Mouse (Mus musculus) kidney, adult 2 months (tissue): Measurements from ENCODE around the gene Pfdn6.

Experiments used
- CTCF ChIP-seq: fragments of 200-500 bp; conservative IDR thresholded peaks from 2 replicates; pipeline ENCODE4 v1.5.1; 2011; ENCODE audit warnings: low read depth, mild to moderate bottlenecking, control low read depth, low read length, moderate library complexity, mixed read lengths; ENCODE audit not compliant: insufficient read depth, insufficient read length
- POLR2A ChIP-seq: fragments of 200-500 bp; IDR thresholded peaks from one replicate; pipeline ENCODE4 v1.6.1; 2011; ENCODE audit warnings: low read depth, low read length, control low read depth

GRCm38 (mm10) chr17:33965082-33965845 lies 25.1 kb upstream of the Pfdn6 start:
- TF ChIP-seq POLR2A: no peak
- no peak for TF ChIP-seq CTCF
